Mouse (Mus musculus) monocyte, adult 59 days (primary cell): Measurements from ENCODE around the gene Wdr5. TPM values are rescaled to one million over a fixed set of nuclear protein-coding genes. Genes with fewer than 3 reads are reported as not detected.

Experiments used
- total RNA-seq, 2 experiments: library from RNA; stranded (reverse); gene quantifications; one replicate each; pipeline ENCODE4 v1.2.4; 2023

Wdr5 gene
- total RNA-seq = 10 to 100 TPM; 28.4 to 32.7 TPM

GRCm38 (mm10) chr2:27514639-27515328, at the start of gene Wdr5:
Gene Wdr5 (plus strand): TSS chr2:27515157.

GRCm38 (mm10) chr2:27507562-27507961, 7.4 kb upstream of the Wdr5 start, which contains the start of gene Brd3:
Gene Brd3 (minus strand): TSS chr2:27507662.

Other genes with a start within 250 kb of the Wdr5 start
- 10 to 100 TPM; 76.7 to 87.9 TPM for gene Vav2, start 88.1 kb upstream of the Wdr5 start, total RNA-seq
- gene Brd3os, start 72.8 kb upstream of the Wdr5 start, total RNA-seq = 1 to 10 TPM in 1 of 2 experiments, not detected in 1; 1.9 TPM
- gene Brd3, start 7.5 kb upstream of the Wdr5 start, total RNA-seq = 10 to 100 TPM; 37.0 to 43.3 TPM
- 100 to 1,000 TPM; 123 to 126 TPM for gene Rxra, start 161.3 kb downstream of the Wdr5 start, total RNA-seq